Mouse (Mus musculus) liver, postnatal 0 days (tissue): ENCODE measurements around the gene Nags.

Source experiments
- CTCF ChIP-seq: sonication (generic); IDR thresholded peaks from 2 replicates; pipeline ENCODE4 v1.5.1; 2016; ENCODE audit warnings: antibody characterized with exemption, low read depth
- EP300 ChIP-seq: IDR thresholded peaks from 2 replicates; pipeline ENCODE4 v1.6.1; 2016; ENCODE audit warnings: antibody characterized with exemption, low read depth, mild to moderate bottlenecking

- TF ChIP-seq EP300 (peak; percentile 51; the same call in 1 of the 2 replicates), CTCF (no peak)
Measured at GRCm38 (mm10) chr11:102146005-102146404, 692 bp downstream of the Nags start.
